Mouse (Mus musculus): Measurements from ENCODE around the gene Ppil1.

The Ppil1 gene

GRCm38 (mm10) chr17:29263840-29264633, at the start of gene Ppil1:
Gene Ppil1 (minus strand): TSS chr17:29264186.
- peak; percentile 88 for DNase-seq

- DNase-seq, result no peak
These were observed 49.3 kb upstream of the Ppil1 start for GRCm38 (mm10) chr17:29313300-29313699.

GRCm38 (mm10) chr17:29312082-29312481, 48.1 kb upstream of the Ppil1 start:
- no peak for DNase-seq

GRCm38 (mm10) chr17:29311602-29312001, 47.6 kb upstream of the Ppil1 start:
- no peak for DNase-seq

GRCm38 (mm10) chr17:29310056-29310623, 46.2 kb upstream of the Ppil1 start:
- no peak for DNase-seq

- no peak for DNase-seq
These were observed 41.9 kb upstream of the Ppil1 start for GRCm38 (mm10) chr17:29305871-29306270.

GRCm38 (mm10) chr17:29305058-29305806, 41.2 kb upstream of the Ppil1 start:
- peak; percentile 60 for DNase-seq

- no peak for DNase-seq
These were observed 40.5 kb upstream of the Ppil1 start for GRCm38 (mm10) chr17:29304376-29305057.

GRCm38 (mm10) chr17:29303856-29304255, 39.9 kb upstream of the Ppil1 start:
- no peak for DNase-seq

GRCm38 (mm10) chr17:29303087-29303486, 39.1 kb upstream of the Ppil1 start:
- no peak for DNase-seq

GRCm38 (mm10) chr17:29302149-29302548, 38.2 kb upstream of the Ppil1 start:
- no peak for DNase-seq

GRCm38 (mm10) chr17:29301421-29301820, 37.4 kb upstream of the Ppil1 start:
- DNase-seq, result no peak

GRCm38 (mm10) chr17:29300926-29301325, 36.9 kb upstream of the Ppil1 start:
- DNase-seq, result no peak

GRCm38 (mm10) chr17:29299282-29299681, 35.3 kb upstream of the Ppil1 start:
- no peak for DNase-seq

GRCm38 (mm10) chr17:29297813-29298212, 33.8 kb upstream of the Ppil1 start:
- DNase-seq, result no peak

- no peak for DNase-seq
These were observed 33.3 kb upstream of the Ppil1 start for GRCm38 (mm10) chr17:29297321-29297720.

- no peak for DNase-seq
These were observed 31.8 kb upstream of the Ppil1 start for GRCm38 (mm10) chr17:29295835-29296234.

GRCm38 (mm10) chr17:29293807-29294605, 30.0 kb upstream of the Ppil1 start:
- DNase-seq, result no peak

GRCm38 (mm10) chr17:29292996-29293395, 29.0 kb upstream of the Ppil1 start:
- DNase-seq, result no peak

- DNase-seq, result no peak
These were observed 27.8 kb upstream of the Ppil1 start for GRCm38 (mm10) chr17:29291793-29292192.

- no peak for DNase-seq
These were observed 18.4 kb upstream of the Ppil1 start for GRCm38 (mm10) chr17:29282216-29282952.

- no peak for DNase-seq
These were observed 17.6 kb upstream of the Ppil1 start for GRCm38 (mm10) chr17:29281541-29281940.

All from kidney, postnatal 14 days (tissue).